Mouse (Mus musculus) adrenal gland, postnatal 0 days (tissue): ENCODE data around the gene BC017158. TPM values are rescaled to one million over a fixed set of nuclear protein-coding genes. Genes with fewer than 3 reads are reported as not detected.

Experiments used
- microRNA-seq: library from miRNA; unstranded; fragments of <30 nt; microRNA quantifications from one replicate; pipeline ENCODE4, GENCODE M21; 2016; ENCODE audit warnings: borderline replicate concordance; ENCODE audit not compliant: insufficient number of aligned reads
- polyA plus RNA-seq: library from polyadenylated mRNA; unstranded; fragments of >200 nt; fragmentation: Nextera tagmentation; extraction: Ambion mirVana; gene quantifications from 2 replicates; pipeline ENCODE4 v1.2.1, GENCODE M21; 2015

Gene BC017158
- 16.8 and 21.2 TPM in 2 replicates for polyA plus RNA-seq

DNA sequence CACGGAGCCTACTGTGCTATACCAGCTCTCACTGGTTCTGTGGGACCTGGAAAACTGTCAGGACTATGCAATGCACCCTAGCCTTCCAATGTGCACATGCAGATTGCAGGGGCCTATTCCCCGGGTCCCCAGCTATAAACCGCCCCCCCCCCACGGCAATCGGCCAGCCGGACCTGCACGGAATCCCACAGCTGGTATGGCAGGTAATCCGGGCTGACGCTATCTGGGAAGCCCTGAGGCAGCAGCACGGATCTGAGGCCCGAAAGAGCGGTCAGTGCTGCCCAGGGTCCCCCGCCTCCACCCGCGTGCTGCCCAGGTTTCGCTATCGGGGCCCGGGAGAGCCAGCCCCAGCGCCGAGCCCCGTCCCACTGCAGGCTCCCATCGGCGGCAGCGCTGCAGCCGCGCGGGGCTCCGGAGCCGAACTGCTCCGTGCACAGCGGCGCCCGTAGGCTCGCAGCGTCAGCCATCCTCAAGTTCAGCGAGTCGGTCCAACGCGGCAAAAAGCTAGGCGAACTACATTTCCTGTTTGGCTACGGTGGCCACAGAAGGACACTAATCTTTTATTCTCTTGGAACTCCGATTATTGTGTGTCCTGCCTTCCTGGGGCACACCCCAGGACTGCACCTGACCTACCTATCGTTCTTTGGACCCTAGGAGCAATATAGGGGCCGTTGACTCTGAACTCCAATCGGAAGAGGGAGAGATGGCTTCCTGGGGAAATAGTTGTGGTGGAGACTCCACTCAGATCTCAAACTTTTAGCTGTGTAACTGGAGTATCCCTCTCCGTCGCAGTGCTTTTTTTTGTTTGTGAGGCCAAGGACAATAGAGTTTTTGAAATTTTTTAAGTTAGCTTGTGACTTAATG, at the start of gene BC017158:
TSS of gene BC017158 (minus strand) at position 554 of the 864 bp plus-strand sequence.

DNA sequence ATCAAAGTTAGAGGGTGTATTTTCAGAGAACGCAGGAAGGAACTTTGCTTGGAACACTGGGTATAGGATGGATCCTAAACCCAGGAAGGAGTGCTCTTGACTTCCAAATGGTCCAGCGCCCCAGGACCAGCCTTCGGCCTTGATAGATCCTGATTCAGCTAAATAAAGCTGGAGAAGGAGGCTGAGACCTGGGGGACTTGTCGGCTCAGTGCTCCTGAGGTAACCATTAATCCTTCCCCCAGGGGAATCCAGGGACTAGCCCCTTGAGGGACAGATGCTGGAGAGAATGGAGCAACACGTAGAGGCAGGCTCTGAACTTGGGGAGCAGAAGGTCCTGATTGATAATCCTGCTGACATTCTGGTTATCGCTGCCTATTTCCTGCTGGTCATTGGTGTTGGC, 32.6 kb downstream of the BC017158 start, which contains the start of gene Slc5a2:
TSS of gene Slc5a2 (plus strand) at position 247 of the 400 bp plus-strand sequence.

DNA sequence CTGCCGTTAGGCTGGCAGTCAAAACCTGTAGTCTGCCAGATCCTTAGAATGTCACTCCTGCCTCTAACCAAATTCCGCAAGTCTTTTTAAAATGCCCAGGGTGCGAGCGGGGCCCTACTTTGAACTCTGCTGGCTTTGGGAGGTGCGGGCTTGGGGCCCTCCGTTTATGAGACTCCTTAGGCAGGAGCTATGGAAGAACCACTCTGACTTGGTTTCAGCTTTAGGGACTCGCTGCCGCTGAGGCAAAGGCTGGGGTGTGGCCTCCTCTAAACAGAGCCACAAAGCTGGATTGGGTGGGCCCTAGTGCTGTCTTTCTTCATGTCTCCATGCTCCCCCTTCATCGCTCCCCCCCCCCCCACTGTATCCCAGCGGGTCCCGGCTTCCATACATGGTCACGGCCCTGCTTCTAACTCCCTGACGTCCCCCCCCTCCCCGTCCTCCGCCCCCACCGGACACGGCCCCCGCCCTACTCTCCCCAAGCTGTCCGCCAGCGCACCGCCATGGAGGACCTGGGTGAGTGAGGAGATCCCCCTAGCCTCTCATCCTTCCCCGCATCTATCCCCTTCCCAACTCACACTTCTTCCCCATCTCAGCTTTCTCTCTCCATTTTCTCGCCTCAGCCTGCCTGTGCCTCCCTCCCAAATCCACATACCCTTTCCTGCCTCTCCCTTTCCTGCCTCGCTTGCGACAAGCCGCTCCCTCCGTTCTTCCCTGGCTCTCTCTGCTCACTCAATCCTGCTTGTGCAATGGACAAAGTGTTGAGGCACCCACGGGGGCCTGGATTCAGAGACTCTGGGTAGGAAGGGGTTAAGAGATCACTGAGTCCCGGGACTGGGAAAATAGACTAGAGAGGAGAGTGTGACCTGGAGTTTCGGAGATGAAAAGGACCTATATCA, 51.2 kb downstream of the BC017158 start, which contains the start of gene Tgfb1i1:
TSS of gene Tgfb1i1 (plus strand) at position 317 of the 896 bp plus-strand sequence.

DNA sequence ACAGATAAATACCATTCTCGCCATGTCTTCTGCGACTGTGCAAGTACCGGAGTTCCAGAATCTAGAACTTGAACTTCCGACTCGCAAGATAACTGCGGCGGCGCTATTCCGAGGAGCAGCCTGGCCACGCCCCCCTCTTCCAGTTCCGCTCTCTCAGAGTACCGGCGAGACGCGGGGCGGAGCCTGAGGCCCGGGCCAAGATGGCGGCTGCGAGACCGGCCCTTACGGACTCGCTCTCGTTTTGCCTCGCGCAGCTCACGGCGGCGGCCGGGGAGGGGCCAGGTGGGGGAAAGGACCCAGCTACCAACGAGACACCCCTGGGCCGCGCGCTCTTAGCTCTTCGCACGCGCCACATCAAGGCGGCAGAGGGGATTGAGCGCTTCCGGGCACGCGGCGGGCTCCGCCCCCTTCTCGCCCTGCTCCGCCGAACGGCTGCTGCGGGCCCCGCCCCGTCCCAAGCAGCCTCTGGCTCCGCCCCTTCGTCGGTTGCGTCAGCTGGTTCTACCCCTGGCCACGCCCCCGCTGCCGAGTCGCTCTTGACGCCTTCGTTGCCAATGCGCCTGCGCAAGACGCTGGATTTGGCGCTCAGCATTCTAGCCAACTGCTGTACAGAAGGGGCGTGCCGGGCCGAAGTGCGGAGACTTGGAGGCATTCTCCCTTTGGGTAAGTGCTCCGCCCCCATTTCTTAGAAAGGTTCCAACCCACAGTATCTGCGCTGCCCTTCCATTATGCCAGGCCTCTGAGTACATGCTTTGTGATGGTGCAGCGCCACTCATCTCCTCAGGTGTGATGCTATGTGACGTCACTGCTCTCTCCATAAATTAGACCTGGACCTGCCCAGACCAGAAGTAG, 59.8 kb downstream of the BC017158 start, which contains the start of gene 9130023H24Rik:
TSS of gene 9130023H24Rik (minus strand) at position 105 of the 852 bp plus-strand sequence.

DNA sequence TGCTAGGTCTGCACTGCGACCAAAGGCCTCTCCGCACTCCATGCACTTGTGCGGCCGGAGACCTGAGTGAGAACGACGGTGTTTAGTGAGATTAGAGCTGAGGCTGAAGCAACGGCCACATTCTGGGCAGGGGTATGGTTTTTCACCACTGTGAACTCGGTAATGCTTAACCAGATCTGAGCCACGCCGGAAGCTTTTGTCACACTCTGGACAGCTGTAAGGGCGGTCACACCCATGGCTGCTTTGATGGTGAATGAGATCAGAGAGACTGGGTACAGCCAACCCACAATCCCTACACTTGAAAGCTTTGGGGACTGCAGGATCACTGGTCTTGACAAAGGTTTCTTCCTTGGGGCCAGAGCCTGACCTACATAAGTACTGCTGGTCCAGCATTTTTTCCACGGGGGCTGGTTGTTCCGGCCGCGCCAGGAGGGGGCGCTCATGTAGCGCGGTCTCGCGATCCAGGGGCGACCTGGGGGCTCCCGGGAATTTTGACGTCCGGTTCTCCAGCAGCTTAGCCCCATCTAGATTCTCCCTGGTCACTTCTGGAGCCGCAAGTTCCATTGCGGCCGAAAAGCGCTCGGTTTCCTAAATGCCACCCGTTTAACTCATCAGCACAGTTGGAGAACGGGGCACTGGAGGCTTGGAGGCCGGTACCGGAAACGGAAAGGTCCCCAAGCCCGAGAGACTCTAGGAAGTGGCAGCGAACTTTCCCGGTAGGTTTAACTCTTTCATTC, 60.9 kb downstream of the BC017158 start, which contains the start of gene Armc5:
TSS of gene Armc5 (plus strand) at position 487 of the 737 bp plus-strand sequence.

Small RNAs within 50 kb of the gene (microRNA-seq; reads per million reads assigned to microRNA genes)
- gene Mir3103: 1.1 reads per million

Other genes with a start within 250 kb of the BC017158 start
- gene Itgam, start 235.5 kb downstream of the BC017158 start, polyA plus RNA-seq: 1.8 and 2.1 TPM in 2 replicates
- 0.06 TPM in 1 of 2 replicates, not detected in the other for gene Gm49368, start 235.5 kb downstream of the BC017158 start, polyA plus RNA-seq
- 0.23 TPM in 1 of 2 replicates, not detected in the other for gene Itgax, start 168.6 kb downstream of the BC017158 start, polyA plus RNA-seq
- gene Itgad, start 143.8 kb downstream of the BC017158 start, polyA plus RNA-seq: not detected in 2 replicates
- gene Cox6a2, start 91.8 kb downstream of the BC017158 start, polyA plus RNA-seq: 4.9 and 7.4 TPM in 2 replicates
- gene Armc5, start 60.8 kb downstream of the BC017158 start, polyA plus RNA-seq: 10.9 and 15.4 TPM in 2 replicates
- gene 9130023H24Rik, start 60.1 kb downstream of the BC017158 start, polyA plus RNA-seq: 3.9 and 4.2 TPM in 2 replicates
- 37.9 and 53.6 TPM in 2 replicates for gene Tgfb1i1, start 51.4 kb downstream of the BC017158 start, polyA plus RNA-seq
- gene Slc5a2, start 32.5 kb downstream of the BC017158 start, polyA plus RNA-seq: 0.18 and 0.27 TPM in 2 replicates
- 17.8 and 35.8 TPM in 2 replicates for gene Rgs10, start 120.6 kb upstream of the BC017158 start, polyA plus RNA-seq
- 14.8 and 17.2 TPM in 2 replicates for gene Tial1, start 163.5 kb upstream of the BC017158 start, polyA plus RNA-seq
- gene Bag3, start 225.4 kb upstream of the BC017158 start, polyA plus RNA-seq: 19.4 and 27.2 TPM in 2 replicates